Mouse (Mus musculus) common myeloid progenitor, adult 5-6 weeks (primary cell): Measurements from ENCODE around the gene Prrg4. TPM values are rescaled to one million over a fixed set of nuclear protein-coding genes. Genes with fewer than 3 reads are reported as not detected.
"Not testable (repeated sequence)": the region's sequence is repeated elsewhere in the genome, so short reads cannot be mapped to it uniquely, and the experiment has no call there.

Experiments
- ATAC-seq: replicated peaks from 2 replicates; pipeline ENCODE4 v1.8.0; 2016; ENCODE audit warnings: low read depth, mild to moderate bottlenecking, moderate TSS enrichment, inconsistent platforms; ENCODE audit not compliant: poor library complexity, severe bottlenecking
- total RNA-seq: library from RNA; stranded (forward); fragments of 200-1000, 187-1606 nt; gene quantifications from 2 replicates; pipeline ENCODE4 v1.2.3, GENCODE M21; 2017

The Prrg4 gene
- total RNA-seq, 1 experiment from 2014 or later = 14.1 TPM

DNA sequence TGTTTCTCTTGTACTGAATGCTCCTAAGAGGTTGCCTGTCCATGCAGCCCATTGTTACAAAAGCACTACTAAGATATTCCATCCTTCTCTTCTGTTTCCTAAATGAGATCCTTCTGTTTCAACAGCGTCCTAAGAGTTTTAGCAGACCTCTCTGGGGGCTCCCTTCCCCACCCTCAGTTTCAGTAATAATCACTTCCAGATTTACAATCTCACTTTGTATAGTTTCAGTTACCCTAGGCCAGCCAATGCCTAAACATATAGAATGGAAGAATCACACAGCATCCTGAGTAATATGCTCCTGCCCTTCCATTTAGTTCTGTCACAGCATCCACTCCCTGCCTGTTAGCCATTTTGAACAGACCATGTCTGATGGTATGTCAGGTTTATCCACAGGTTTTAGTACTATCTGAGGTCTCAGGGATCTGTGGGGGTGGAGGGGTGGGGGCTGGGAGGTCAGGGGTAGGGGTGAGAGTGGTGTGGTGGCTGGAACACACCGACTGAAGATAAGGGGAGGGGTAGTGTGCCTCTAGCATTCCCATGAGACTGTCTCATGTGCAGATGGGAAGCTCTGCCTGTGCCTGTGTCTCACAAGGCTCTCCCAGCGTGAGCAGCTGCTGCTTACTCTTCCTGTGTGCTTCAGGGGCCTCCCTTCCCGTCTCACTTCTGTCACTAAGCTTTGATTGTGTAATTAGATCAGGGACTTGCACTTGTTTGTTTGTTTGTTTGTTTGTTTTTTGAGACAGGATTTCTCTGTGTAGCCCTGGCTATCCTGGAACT lies 2.9 kb downstream of the Prrg4 start:
- ATAC-seq = no peak

DNA sequence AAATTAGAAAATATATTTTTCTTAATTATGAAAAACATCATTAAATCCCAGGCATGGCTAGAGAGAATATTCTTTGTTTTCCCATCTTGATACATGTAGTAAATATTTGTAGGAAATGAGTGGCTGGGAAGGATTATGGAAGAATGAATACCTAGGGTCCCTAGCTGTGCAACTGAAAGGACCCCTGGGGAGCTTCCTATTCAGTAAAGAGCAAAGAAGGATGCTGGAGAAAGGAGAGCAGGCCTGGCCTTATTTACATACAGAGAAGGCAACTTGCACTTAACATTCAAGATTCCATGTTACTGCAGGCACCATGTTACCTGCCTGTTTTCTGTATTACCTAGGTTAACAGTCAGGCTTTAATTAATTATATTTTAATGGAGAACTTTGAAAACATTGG lies 7.1 kb downstream of the Prrg4 start:
- no peak for ATAC-seq

DNA sequence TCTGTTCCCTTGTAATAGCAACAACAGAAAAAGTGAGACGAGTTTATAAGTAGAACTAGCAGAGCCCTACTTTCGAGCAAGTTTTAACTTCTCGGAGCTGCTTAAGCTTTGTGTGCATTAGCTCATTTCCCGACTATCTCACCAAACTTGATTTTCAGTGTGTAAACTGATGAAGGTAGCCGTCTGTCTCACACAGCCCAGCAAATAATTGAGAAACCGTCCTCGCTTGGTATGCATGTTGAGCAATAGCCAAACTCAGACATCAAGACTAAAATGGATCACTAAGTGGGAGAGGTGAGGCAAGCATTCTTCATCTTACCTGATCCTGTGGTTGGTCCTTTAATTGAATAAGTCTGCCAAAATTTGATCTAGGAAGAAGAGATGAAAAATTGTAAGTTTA lies 7.9 kb downstream of the Prrg4 start:
- ATAC-seq = no peak

DNA sequence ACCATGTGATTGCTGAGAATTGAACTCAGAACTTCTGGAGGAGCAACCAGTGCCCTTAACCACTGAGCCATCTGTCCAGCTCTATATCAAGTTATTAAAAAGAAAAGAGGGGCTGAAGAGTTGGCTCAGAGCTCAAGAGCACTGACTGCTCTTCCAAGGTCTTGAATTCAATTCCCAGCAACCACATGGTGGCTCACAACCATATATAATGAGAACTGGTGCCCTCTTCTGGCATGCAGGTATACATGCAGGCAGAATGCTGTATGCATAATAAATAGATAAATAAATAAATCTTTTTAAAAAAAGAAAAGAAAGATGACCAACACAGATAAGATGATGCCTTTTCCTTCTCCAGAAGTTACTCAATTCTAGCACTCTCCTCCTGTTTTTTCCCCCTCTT lies 8.7 kb downstream of the Prrg4 start:
- ATAC-seq = no peak

DNA sequence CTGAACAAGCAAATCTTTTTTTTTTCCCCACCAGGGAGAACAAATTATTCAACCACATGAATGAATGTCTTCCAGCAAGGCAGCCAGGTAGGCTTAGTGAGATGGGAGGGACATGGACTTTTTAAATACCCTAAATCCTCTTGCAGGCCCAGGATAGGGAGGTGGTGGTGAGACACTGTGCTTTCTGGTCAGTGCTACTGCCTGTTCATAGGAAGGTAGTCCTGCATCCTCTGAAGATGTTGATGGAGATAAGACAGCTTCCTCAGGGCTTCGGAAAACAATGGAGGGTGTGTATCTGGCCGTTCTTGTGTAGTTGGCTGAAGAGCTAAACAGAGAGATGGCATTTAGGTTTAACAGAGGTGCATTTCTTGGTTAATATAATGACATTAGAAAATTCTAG lies 17.2 kb downstream of the Prrg4 start:
- no peak for ATAC-seq

DNA sequence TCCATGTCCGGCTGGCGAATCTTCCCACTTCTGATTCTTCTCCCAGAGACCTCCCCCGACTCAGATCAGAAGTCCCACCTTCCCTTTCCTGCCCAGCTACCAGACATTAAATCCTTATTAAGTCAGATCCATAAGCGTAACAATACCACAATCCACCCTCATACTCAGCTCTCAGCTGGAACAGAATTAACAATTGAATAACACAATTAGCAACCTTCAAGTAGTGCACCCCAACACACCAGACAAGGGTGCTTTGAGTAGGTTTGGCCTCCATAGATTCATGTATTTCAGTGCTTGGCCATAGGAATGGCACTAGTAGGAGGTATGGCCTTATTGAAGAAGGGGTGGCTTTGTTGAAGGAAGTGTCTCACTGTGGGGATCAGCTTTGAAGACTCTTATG lies 23.5 kb downstream of the Prrg4 start:
- no peak for ATAC-seq

DNA sequence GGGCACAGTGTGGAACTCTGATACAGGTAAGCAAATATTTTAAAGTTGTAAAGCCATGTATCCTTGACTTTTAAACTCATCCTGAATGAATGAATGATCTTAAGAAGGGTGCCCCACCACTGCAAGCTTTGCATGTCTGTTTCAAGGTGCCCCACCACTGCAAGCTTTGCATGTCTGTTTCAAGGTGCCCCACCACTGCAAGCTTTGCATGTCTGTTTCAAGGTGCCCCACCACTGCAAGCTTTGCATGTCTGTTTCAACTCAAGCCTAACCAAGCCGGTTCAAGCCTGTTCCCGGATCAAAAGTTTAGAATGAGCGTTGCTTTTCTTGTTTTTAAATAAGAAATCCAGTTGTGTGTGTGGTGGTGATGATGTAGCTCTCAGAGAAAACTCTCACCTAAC lies 30.9 kb downstream of the Prrg4 start:
- ATAC-seq = not testable (repeated sequence)

DNA sequence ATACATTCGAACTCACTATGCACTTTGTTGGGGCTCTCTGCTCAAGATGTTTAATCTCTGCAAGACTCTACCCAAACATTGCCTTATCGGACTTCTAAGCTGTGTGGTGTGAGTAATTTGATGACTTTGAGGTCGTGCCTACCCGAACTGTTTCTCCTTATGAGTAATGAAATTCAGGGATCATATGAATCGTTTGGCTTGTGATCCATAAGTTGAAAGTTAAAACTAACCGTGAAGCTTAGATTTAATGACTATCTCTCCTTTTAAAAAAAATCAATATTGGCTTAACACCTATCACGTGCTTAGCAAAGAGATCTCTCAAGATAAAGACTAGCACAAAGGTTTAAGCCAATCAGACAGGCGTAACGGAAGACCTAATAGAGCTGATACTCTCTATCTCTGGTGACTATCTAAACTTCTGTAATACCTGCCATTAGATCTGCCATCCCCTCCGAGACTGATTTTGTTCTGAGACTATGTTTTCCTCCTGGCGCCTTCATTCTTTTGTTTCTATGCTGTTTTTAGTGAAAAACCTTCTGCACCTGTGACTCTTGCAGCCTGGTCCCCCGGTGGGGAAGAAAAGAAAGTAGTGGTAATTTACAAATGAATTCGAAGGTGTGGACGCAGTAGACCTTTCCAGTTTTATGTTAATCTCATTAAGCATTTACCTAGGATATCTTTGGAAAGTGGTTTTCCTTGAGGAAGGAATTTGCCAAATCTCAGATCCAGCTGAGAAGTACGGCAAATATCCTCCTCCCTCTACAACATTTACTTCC lies 31.9 kb downstream of the Prrg4 start:
- no peak for ATAC-seq

DNA sequence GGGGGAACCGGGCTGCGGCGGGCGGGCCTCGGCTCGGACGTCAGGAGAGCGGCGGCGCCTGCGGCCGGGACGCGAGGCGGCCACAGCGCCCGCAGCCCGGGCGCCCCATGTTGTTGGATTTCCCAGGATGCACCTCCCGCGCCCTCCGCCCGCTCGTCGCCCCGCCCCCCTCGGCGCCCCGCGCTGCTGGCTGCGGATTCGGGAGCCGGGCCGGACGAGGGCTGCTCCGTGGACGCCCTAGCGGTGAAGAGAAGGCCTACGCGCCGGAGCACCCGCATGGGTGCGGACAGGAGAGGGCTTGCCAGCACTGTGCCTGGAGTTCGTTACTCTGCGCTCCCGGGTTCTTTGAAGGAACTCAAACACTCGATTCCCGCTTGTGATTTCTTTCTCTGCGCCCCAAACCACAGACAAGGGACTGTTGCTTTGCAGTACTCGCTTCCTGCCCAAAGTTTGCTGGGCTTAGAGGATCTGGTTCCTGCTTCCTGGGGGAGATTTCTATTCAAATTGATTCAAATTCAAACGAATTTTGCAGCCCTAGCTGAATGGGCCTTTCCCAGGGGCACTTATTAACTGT lies 32.7 kb downstream of the Prrg4 start:
- peak; percentile 86 for ATAC-seq

DNA sequence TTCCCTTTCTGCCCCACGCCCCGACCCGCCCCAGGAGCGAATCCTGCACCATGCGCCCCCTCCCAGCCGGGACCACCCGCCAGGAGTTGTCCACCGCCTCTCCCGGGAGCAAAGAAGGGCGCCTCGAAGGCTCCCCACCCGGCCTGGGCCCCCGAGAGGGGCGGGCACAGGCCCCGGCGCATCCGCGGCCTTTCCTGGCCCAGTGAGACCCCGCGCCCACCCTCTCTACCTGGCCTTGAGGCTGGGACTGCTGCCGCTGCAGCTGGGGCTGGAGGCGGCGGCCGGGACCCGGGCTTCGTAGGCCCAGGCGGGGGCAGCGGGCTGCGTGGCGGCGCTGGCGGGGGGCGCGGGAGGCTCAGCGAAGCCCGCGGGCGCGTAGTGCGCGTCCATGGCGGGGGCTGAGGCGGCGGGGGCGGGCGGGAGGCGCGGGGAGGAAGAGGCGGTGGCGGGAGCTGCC lies 33.3 kb downstream of the Prrg4 start, which contains the start of gene Qser1:
TSS of gene Qser1 (minus strand) at position 390 of the 457 bp plus-strand sequence.
- no peak for ATAC-seq

DNA sequence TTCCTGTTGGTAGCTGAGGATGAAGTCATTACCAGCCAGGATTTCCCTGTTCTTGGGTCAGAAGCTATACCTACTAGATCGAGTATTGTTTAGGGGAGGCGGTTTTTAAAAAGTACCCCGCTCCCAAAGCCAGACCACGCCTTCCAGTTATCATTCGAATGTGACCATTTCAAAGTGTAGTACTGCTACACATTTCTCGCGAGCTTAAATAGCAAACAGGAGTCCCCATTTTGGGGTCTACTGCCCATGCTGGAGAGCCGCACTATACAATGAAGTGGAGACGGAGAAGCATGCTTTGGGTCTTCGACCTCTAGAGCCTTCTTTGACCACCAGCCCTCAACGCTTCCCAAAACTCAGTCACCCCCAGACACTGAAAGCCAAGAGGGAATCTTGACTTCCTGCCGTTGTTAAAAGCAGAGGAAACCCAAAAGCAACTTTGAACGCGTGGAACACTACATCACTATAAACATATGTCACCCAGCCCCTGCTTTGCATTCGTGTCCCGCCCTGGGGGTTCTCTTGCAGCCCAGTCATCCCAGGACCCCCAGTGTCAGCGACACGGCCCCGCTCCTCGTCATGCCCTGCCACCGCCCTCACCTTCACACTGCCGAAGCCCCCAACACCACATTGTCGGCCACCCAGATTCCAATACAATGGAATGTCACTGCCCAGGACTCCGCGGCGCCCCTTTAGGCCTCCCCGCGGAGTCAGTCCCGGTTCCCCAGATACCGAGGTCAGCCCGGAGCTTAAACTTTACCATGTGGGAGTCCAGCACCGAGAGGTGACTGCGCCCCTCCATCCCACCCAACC lies 33.9 kb downstream of the Prrg4 start:
- ATAC-seq = peak; percentile 35

DNA sequence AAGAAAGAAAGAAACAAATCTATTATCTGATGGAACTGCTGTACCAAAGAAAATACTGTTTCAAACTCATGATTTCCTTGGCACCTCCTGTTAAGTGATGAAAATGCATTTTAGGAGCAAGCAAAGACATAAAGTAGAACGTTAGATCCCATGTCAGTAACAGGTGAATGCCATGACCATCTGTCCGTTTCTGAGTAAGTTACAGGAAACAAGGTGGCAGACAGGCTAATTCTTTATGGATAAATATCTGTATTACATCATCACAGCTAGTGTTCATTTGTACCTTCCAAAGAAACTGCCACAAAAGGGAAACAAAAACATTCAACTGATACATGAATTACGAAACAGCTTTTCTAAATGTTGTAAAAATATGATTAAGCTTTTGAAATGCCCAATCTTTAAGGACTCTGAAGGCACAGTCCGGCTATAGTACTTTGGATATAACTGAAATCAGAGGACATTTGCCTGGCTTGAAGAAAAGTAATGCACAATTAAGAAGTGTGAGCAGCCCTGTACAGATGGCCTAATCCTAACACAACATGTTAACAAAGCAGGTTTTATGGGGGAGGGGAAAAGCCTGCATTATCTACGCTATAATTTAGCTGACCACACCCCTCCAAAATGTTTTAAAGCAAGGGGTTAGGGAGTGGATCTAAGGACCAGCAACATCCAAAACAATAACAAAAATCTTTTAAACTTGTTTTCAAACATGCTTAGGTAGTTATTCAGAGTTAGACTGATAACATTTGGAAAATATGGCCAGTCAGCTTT lies 35.3 kb downstream of the Prrg4 start:
- ATAC-seq = no peak

DNA sequence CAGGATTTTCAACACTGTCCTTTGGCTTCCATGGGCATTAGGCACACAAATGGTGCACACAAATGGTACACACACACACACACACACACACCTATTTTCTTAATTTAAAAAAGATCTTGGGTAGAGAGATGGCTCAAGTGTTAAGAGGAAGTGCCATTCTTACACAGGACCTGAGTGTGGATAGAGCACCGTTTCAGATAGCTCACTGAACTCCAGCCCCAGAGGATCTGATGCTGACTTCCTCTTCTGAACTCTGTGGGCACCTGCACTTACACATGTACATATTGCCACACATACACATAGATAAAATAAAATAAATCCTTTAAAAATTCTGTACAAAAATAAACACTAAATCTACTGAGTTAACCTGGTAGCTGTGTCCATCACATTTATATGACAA lies 44.2 kb downstream of the Prrg4 start:
- ATAC-seq = peak; percentile 94

Other genes with a start within 250 kb of the Prrg4 start
- 5.3 and 11.2 TPM in 2 replicates for gene Tcp11l1, start 137.7 kb downstream of the Prrg4 start, total RNA-seq
- gene Pin1rt1, start 133.5 kb downstream of the Prrg4 start, total RNA-seq = not detected in 2 replicates
- gene Depdc7, start 107.0 kb downstream of the Prrg4 start, total RNA-seq = 1.2 and 15.7 TPM in 2 replicates
- gene Qser1, start 33.1 kb downstream of the Prrg4 start, total RNA-seq = 17.4 and 29.6 TPM in 2 replicates
- 5.8 and 7.3 TPM in 2 replicates for gene Ccdc73, start 17.9 kb upstream of the Prrg4 start, total RNA-seq
- gene Eif3m, start 167.2 kb upstream of the Prrg4 start, total RNA-seq = 351 and 353 TPM in 2 replicates
- gene Gm11060, start 242.1 kb upstream of the Prrg4 start, total RNA-seq = not detected in 2 replicates